Mouse (Mus musculus) 3T3-L1 (cell line): ENCODE measurements at regions not wholly inside any gene's neighbourhood (a gene's known extent, or its start where the extent isn't known, plus 50 kb on each side); places are given as distances from the start of the nearest gene placed in this dataset.

ENCODE experiments used
- DNase-seq: peaks from one replicate; pipeline ENCODE4 v3.0.0-alpha.2; 2015; ENCODE audit warnings: low read depth, low spot score

DNA sequence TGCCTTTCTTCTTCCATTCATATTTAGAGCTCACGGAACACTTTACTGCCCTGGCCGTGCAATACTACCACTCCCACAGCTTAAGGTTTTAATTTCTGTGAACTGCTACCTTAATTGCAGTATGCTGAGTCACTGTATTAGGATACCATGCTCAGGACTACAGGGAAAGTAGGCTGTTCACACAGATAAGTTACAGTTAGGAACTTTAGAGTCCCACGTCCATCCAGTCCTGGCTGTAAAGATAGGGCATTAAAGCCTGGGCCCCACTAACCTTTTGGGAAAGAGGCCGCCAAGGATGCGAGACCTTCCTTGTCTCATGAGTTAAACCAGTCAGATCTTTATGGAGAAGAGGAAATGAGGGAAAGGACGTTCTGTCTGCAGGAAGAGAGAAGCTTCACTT is 574.6 kb downstream of the Stpg2 start:
- no peak for DNase-seq

DNA sequence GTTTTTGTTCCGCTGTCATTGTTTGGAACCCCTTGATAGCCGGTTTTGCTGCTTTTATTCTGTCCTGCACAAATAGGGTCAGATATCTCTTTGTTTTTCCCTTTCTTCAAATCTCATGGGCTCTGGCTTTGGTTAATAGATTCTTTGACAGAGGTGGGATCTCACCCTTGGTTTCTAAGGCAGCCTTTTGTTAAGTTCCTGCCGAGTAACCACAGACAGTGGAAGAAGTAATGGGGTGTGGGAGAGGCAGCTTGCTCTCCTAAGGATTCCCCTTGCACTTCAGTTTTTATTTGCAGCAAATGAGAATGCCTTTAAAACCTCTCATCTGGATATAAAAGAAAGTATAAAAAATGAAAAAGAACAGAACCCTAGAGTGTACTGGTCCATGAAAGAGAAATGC is 577.9 kb downstream of the Stpg2 start:
- DNase-seq: no peak

DNA sequence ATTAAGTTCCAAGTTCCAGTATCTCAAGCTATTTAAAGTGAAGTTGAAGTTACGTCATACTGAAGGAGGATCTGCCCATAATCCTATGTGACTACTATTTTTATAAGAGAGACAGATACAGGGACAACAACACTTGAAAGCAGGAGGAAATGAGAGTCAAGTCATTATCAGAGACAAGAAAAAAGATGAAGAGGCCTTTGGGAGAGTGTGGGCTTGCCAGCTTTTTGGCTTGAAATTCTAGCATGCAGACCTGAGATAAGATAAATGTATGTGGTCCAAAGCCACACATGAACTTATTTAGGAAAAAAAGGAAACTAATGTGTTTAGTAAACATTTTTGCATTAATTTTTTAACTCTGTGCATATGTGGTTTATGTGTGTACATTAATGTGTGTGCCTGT is 581.0 kb downstream of the Stpg2 start:
- DNase-seq: no peak

DNA sequence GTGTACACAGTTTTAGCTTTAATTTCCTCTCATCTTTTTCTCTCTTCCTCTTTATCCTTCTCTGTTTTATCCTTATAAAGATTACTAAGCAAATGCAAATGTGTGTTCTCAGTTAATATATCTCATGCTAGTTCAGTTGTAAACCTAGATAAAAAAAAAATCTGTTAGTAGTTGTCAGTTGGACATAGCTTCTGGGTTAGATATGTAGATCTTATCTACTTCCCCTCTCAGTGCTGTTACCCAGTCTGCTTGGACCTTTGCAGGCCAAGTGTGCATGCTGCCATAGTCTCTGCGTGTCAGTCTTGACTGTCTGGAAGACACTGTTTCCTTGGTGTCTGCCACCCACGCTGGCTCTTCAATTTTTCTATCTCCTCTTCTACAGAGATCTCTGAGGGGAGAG is 583.4 kb downstream of the Stpg2 start:
- DNase-seq: no peak

DNA sequence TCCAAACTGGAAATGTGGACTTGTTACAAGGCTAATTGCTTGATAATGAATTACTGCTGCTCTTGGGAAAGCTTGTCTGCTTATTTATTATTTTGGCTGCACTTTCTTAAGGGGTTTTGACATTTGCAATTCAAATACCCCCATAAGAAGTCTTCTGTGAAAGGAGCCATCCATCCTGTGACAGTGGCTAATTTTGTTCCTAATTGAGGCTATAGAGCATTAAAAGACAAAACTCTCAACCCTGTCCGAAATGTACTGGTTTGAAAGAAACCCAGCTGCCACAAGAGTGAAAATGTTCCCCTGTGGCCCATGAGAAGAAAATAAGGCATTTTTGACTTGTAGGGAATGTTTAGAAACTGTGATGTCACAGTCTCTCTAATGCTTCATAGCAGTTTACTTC is 591.2 kb downstream of the Stpg2 start:
- no peak for DNase-seq

DNA sequence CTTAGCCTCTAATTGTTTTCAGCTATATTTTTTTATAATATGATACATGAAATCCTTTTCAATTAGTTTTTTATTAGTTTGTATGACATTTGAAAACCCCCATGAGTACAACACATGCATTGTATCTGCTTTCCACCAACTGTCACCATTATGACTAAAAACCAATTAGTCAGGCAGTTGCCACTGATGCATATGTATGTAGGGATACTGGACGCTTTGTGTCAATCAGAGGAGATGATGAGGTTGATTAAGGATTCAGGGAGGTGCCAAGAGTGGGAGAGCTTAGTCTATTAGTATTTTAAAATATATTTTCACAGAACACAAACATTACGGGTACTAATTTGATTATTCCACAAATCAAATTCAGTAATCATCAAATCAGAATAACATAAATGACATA is 593.6 kb downstream of the Stpg2 start:
- no peak for DNase-seq

DNA sequence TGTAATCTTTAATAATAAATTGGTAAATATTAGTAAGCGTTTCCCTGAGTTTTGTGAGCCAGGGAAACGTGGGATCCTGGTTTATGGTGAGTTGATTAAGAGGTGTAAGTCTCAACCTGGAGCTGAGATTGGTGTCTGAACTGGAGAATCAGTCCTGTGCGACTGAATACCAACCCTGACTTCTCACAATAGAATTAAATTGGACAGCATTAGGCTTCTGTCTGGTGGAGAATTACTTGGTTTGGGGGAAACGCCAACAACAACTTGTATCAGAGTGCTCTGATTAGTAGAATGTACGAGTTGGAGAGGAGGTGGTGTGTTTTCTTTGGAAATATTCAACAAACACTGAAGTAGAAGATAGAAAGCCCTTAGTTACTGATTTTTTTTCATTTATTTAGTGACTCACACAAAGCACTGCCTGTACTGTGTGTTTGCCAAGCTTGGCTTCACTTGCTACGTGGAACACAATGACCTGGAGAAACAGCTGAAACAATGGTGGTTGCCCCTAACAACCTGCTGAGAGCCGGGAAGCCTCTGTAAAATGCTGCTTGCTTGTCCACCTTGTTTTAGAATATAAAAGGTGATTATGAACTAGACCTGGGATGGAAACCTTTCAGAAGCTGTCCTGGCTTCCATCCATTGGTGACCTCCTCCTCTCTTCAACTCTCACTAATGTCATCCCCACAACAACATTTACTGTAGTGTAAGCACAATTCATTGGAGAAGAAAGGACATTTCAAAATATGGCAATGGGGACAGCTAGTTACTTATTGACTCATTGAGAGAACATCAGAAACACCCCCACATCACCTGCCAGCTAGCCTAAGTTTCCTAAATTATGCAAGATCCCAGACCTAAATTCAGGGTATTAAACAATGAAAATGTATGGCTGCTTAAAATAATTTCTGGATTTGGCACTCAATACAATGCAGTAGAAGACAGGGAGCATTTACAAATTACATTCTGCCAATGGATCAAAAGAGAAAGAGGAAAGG is 597.5 kb downstream of the Stpg2 start:
- DNase-seq: no peak

DNA sequence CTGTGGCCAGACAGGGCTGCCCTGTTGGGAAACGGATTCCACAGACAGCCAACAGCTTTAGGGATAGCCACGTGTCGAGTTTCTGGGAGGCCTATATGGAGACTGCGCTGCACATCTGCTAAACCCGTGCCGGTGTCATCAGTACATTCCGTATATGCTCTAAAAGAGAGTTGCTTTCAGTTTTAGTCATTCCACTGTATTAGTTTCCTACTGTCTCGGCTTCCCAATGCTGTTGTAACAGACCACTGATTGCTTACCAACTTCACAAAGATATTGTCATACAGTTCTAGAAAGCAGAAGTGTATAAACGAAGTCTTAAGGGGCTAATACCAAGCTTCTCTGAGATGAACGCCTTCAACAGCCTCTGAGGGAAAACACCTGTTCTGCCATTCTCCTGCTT is 622.5 kb downstream of the Stpg2 start:
- no peak for DNase-seq

DNA sequence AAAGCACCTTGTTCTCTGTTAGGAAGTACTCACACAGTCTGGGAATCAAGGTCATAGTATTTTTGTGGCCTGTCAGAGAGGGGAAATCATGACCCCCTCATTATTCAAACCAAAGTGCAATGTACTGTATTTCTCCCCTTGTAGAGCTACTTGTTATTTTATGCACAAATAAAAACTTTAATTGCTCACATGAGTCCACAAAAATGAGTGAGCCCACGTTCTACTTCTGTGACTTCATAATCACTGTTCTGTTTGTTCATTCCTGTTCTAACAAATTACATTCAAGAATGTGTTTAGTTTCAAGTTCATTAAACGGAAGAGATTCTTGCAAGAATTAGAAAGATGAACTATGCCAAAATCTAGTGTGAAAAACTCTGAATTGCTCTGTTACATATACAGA is 623.1 kb downstream of the Stpg2 start:
- no peak for DNase-seq

DNA sequence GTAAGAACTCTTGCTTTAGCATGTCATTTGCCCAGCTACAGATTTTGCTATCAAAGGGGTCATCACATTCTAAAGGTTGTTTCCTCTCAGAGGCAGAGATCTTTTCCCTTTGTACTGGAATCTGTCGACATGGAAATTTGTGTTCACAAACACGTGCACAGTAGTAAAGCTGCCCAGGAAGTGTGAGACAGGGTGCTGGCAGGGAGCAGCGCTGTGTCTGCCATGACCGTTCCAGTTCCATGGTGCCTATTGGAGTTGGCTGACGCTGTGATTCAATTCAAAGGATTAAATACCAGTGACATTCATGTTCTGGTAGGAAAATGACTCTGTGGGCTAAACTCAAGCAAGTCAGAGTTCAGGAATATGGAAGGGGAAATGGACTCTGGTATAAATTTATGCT is 627.1 kb downstream of the Stpg2 start:
- no peak for DNase-seq

DNA sequence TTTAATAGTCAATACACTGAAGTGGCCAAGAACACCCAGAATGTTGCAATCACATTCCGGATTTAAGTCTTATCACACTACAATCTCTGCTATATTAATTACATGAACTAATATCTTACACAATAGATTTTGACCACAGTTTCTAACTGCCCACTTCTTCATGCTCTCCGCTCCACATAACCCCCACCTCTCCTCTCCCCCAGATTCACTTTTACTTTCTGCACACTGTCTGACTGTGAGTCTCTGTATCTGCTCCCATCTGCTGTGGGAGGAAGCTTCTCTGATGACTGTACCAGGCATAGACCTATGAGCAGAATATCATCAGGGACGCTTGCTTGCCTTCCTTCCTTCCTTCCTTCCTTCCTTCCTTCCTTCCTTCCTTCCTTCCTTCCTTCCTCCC is 636.5 kb downstream of the Stpg2 start:
- DNase-seq: no peak

DNA sequence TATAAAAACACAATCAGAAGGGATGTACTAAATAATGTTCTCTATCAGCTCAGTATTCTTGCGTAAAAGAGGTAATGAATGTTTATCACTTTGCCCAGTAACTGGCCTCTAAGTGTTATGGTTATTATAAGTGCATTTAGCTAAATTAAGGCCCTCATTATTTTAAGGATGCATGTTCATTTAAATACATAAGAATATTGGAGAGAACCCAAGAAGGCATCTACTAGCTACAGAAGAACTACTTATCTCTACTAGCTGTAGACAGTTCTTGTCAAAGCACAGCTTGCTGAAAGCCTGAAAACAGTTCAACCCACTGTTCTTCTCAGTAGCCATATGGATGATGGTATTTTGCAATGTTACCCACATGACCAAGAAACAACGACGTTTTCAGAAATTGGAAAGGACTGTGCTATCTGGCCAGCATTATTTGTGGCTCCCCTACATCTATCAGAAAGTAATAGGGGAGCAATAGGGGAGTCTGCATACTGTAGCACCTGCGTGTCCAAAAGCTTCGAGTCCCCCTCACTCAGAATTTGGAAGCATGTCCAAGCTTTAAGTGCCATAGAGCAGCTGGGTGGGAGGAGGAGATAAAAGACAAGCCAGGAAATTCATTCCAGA is 637.6 kb downstream of the Stpg2 start:
- DNase-seq: no peak

DNA sequence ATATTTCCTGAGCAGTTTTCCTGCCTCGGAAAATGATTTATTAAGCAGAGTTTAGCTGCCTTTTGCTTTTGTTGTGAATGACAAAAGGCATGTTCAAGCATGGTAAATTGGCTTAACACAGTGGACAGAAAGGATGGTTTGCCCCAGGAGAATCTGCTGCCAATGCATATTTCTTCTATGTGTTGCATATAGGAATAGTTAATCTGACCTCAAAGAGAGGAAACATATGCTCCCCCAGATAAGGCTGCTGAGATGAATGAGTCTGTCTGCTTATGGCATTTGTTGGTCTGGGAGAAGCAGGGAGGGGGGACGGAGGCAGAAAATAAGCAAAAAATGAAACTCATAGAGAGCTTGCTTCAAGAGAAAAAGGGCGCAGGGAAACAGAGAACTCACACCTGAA is 638.9 kb downstream of the Stpg2 start:
- no peak for DNase-seq

DNA sequence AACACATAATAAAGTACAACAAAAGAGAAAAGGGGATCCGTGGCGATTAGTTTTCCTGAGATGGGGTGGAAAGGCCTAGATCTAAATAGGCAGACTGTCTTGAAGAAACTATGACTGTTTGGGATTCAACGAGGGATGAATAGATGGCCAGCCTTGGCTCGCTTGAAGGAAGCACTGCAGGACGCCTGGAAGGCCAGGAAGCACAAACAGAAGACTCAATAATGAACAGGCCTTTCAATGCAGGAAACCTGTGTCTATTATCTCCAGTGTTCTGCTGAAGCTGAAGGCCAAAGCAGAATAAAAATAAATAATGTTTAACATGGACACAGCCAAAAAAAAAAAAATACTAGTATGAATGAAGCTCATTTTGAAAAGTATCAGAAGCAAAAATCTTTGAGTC is 642.3 kb downstream of the Stpg2 start:
- no peak for DNase-seq

DNA sequence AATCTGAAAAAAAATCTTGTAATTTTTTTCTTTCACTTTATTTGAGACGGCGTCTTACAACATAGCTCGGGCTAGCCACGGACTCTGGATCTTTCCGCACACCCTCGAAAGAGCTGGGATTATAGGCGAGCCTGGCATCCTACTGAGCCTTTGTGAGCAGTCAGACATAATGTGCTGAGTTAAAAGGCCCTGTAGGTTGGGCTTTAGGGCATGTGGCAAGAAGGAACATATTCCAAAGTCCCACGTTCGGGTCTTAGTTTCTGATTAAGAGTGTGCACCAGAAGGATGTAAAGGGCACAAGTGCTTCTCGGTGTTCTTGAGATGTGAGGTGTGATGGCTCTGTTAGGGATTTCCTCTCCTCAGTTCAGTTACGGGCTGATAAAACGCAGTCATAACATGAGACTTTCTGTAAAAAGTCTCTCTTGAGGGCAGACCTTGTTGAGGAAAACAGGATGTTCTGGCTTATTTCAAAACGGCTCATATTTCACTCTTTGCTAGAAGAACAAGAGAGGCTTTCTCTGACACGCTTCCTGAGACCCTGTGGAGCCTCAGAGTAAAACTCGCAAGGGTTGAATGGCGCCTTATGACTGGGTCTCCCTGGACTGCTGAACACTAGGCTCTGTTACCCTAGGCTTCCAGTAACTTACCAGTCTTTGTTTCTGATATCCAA is 654.6 kb downstream of the Stpg2 start:
- DNase-seq: no peak

DNA sequence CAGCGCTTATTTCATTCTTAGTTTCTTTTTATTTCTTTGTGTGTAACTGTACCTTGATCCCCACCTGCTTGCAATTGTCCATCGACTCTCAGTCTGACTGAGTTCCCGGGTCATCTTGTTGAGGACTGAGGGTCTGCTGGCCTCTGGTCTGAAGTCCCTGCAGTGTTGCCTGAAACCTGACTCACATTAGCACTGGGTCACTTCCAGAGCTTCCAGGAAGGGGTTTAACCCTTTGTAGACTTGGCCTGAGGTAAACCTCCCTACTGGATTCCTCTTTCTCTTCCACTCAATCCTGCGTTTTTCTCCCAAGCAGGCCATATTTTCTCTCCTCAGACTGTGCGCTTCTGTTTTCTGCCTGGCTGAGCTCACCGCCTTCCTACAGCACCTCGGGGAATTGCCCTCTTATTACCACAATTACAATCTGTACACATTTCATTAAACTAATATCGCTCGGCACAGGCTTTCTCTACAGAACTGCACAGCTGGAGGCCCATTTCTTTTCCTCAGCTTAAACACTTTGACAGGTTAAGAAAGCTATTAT is 655.4 kb downstream of the Stpg2 start:
- no peak for DNase-seq

DNA sequence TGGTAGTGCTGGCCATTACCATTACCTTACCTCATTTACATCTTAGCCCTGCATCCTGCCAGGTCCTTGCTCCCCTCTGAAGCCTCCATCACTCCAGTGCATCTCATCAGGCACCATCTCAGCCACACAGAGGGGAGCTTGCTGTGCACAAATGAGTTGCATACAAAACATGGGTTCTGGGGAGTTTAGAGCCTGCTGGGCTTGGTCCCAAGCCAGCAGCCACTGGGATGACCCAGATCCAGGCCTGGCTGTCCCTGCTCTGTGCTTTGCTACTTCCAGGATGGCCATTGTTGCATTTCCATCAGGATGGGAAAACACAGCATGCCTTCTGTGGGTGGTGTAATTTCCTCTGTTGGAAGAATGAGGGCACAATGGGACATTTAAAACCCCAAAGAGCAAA is 660.8 kb downstream of the Stpg2 start:
- DNase-seq: no peak

DNA sequence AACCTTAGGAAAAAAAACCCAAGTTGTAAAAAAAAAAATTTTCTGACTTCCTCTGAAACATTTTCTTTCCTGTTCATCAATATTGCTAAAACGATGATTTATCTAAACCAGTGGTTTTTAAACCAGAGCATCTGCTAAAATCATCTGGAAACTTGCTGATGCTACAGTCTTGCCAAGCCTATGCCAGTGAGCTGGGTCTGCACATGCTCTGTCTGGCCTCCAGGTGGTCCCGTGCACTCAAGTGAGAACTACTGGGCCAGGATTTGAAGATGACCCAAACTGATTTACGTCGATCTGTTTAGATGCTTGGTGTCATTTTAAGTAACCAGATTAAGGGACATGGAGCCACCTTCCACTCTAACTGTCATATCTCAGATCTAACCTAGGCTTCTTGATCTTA is 661.5 kb downstream of the Stpg2 start:
- DNase-seq: no peak

DNA sequence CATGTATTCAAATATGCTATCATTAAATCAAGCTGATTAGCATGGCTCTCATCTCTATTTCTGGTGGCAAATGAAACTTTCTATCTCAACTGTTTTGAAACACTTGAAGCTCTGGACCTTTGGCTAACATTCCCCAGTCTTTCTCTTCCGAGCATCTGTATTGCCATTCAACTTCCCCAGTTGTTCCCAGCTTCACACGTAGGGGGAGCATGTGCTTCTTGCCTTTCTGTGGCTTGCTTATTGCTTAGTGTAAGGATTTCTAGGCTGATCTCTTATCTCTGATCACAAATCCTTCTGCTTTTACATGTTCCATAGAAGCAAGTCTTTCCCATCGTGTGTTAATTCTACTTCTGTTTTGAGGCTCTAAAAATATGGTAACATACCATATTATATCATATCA is 662.0 kb downstream of the Stpg2 start:
- DNase-seq: no peak

DNA sequence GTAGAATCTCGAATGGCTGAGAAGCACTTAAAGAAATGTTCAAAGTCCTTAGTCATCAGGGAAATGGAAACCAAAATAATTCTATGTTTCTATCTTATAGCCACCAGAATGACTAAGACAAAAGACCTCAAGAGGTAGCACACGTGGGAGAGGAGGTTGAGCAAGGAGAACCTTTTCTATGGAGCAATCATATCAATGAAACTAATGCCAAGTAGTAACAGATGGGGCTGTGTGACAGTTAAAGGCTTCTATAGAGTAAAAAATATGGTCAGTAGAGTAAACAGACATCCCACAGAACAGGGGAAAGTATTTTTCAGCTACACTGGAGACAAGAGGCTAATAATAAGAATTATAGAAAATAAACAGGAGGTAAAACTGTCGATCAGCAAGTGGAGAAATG is 664.3 kb downstream of the Stpg2 start:
- no peak for DNase-seq

DNA sequence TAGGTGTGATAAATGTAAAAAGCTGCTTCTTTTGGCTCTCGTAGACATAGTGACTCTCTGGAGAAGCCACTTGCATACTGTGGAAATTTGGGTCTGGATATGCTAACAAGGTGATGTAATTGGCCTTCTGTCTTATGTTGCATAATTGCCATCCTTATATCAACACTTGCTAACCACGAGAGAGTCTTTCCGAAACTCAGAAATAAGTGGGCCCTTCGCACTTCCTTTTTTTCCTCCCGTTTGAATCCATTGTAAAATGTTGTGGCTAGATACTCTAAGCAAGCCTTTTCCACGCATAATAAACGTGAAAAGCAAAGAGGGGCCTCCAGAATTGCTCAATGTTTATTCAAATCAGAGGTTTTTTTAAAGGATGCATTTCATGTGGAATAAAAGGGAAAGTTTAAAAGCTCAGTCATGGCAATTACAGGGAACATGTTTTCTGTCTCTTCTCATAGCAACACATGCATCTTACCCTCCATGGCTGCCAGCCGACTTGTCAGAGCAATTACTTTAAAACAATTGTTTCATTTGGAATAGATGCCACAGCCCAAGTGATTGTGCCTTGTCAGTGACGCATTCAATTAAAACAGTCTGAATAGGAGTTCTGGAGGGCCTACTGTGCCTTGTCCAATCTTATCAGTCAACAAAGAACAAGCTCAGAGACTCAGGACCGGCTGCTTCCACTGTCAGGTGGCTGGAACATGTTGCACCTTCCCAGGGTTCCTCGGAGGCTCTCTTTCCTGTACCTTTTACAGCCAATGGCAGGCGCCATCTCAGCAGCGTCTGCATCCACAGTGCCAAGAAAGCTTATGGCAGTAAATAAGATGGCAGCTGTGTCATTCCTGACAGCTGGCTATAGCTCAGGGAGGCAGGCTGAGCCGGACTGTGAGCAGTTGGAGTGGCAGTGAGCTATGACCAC is 680.7 kb downstream of the Stpg2 start:
- no peak for DNase-seq
